Mouse (Mus musculus) kidney, adult 9 months (tissue): Measurements from ENCODE around the gene Slc23a4.

Experiments used
- DNase-seq: peaks from one replicate; pipeline ENCODE4 v3.0.0; 2022

Gene Slc23a4

GRCm38 (mm10) chr6:34910371-34911219 is 77.6 kb downstream of the Slc23a4 start, which contains the start of gene Wdr91:
TSS of gene Wdr91 (minus strand) at chr6:34910876.
- peak; percentile 94 for DNase-seq

GRCm38 (mm10) chr6:34909631-34910345 is 78.4 kb downstream of the Slc23a4 start:
- peak; percentile 53 for DNase-seq

GRCm38 (mm10) chr6:34907696-34908260 is 80.4 kb downstream of the Slc23a4 start:
- peak; percentile 65 for DNase-seq

GRCm38 (mm10) chr6:34907121-34907614 is 81.0 kb downstream of the Slc23a4 start:
- peak; percentile 82 for DNase-seq

GRCm38 (mm10) chr6:34906661-34907060 is 81.5 kb downstream of the Slc23a4 start:
- peak; percentile 96 for DNase-seq

- peak; percentile 20 for DNase-seq
Measured at GRCm38 (mm10) chr6:34906125-34906524, 82.1 kb downstream of the Slc23a4 start.

GRCm38 (mm10) chr6:34904361-34904760 is 83.8 kb downstream of the Slc23a4 start:
- DNase-seq, result no peak

GRCm38 (mm10) chr6:34903851-34904250 is 84.4 kb downstream of the Slc23a4 start:
- DNase-seq, result no peak

- no peak for DNase-seq
Measured at GRCm38 (mm10) chr6:34903441-34903840, 84.8 kb downstream of the Slc23a4 start.

- peak; percentile 54 for DNase-seq
Measured at GRCm38 (mm10) chr6:34902578-34902977, 85.6 kb downstream of the Slc23a4 start.

- no peak for DNase-seq
Measured at GRCm38 (mm10) chr6:34901911-34902444, 86.2 kb downstream of the Slc23a4 start.

- no peak for DNase-seq
Measured at GRCm38 (mm10) chr6:34900990-34901389, 87.2 kb downstream of the Slc23a4 start.

GRCm38 (mm10) chr6:34899127-34899526 is 89.1 kb downstream of the Slc23a4 start:
- DNase-seq, result peak; percentile 87

- no peak for DNase-seq
Measured at GRCm38 (mm10) chr6:34896168-34896780, 91.9 kb downstream of the Slc23a4 start.

- DNase-seq, result no peak
Measured at GRCm38 (mm10) chr6:34895569-34895968, 92.6 kb downstream of the Slc23a4 start.
